Mouse (Mus musculus) G1E (cell line): ENCODE measurements around the gene Slc44a3.

ENCODE experiments used
- CTCF ChIP-seq: IDR thresholded peaks from 2 replicates; pipeline ENCODE4 v1.5.1; 2012; ENCODE audit warnings: low read depth, low read length, inconsistent platforms, mixed read lengths
- GATA1 ChIP-seq: IDR thresholded peaks from 2 replicates; pipeline ENCODE4 v1.6.1; 2012; ENCODE audit warnings: borderline replicate concordance, low read length, inconsistent platforms, mixed read lengths
- GATA2 ChIP-seq: IDR thresholded peaks from 2 replicates; pipeline ENCODE4 v1.6.1; 2012; ENCODE audit warnings: low read depth, low read length, inconsistent platforms, borderline replicate concordance
- TAL1 ChIP-seq: conservative IDR thresholded peaks from 2 replicates; pipeline ENCODE4 v1.6.1; 2012; ENCODE audit warnings: low read depth, low read length, inconsistent platforms, mixed read lengths

DNA sequence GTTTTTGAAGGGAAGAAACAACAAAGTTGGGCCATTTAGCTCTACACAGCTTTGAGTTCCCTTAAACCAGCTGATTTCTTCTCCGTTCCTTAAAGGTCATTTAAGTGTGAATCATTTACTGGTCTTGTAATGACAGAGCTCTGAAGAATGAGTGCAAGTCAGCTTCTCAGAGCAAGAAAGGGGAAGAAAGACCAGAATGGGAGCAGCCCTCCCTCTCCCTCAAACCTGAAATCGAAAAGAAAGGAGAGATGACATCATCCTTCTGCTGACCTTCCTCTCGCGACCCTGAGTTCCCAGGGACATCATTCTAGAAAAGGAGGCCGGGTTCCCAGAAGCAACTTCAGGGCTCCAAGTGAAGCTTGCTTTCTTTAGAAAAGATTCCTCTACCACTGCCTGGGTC is 41.3 kb downstream of the Slc44a3 start:
- TF ChIP-seq CTCF, result no peak
- no peak for TF ChIP-seq GATA1
- TF ChIP-seq TAL1, result no peak
- TF ChIP-seq GATA2, result no peak
